Mouse (Mus musculus) cortical plate, adult 2 months (tissue): ENCODE results near the gene Prss33.

Source experiments
- CTCF ChIP-seq: fragments of 200-500 bp; IDR thresholded peaks from 2 replicates; pipeline ENCODE4 v1.5.1; 2011; ENCODE audit warnings: mild to moderate bottlenecking, control low read depth, low read length; ENCODE audit not compliant: insufficient read depth; ENCODE audit errors: extremely low read depth
- POLR2A ChIP-seq: fragments of 200-500 bp; IDR thresholded peaks from 2 replicates; pipeline ENCODE4 v1.6.1; 2011; ENCODE audit warnings: mild to moderate bottlenecking, low read length, control low read depth; ENCODE audit not compliant: insufficient read depth; ENCODE audit errors: extremely low read depth

- no peak for TF ChIP-seq POLR2A
- no peak for TF ChIP-seq CTCF
Measured at GRCm38 (mm10) chr17:23819235-23819634, 16.6 kb downstream of the Prss33 start.
